Mouse (Mus musculus): ENCODE data around the gene Cfd.

DNA sequence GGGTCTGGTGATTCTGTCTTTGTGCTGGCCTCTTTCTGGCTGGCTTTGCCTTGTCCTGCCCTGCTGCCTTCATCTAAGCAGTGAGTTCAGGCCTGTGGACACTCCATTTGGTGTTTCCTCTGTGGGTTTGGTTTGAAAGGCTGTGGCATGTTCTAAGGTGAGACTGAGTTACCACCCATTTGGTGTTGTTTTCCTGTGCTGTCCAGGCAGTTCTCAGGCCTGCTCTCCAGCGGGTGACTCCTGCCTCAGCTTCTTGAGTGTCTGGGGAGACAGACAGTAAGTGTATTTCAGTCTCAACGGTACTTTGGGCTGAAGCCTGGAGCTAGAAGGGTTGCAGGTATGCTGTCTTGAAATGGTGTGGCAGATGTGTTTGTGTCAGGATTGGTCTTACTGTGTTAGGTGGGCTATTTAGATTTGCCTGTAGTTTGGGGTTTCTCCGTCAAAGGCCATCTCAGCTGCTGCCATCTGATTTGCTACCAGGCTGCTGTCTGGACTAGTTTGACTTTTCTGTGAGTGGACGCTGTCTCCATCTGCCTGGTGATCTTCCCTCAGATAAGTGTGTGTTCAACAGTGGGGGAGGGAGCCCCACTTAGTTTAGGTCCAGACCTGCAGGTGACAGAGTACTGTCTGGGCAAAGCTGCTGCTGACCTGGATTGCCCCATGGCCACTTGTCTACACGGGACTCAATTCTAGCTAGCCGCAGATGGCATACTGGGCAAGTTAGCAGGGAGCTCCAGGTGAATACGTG, 33.8 kb upstream of the Cfd start:
- TF ChIP-seq CTCF (IDR thresholded peaks at IDR 0.05; ENCODE audit: borderline replicate concordance, insufficient read depth, low read length) (no peak), POLR2A (IDR thresholded peaks at IDR 0.05; ENCODE audit: low read depth, low read length) (no peak)
